Mouse (Mus musculus) CH12.LX (cell line): Measurements from ENCODE around the gene Sde2. TPM values are rescaled to one million over a fixed set of nuclear protein-coding genes. Genes with fewer than 3 reads are reported as not detected.
A peak's percentile ranks its signal among the peaks of the same experiment; 100 is the strongest.

Experiments used
- DNase-seq: peaks from one replicate; pipeline ENCODE4 v3.0.0-alpha.2; 2013; ENCODE audit errors: extremely low read depth
- H3K27ac ChIP-seq: 2 replicates; pipeline ENCODE4 v1.5.1; 2012; ENCODE audit warnings: low read depth, mild to moderate bottlenecking, control low read depth, moderate library complexity; ENCODE audit not compliant: insufficient read depth
- H3K27me3 ChIP-seq: replicated peaks from 2 replicates; pipeline ENCODE3; 2012; ENCODE audit warnings: inconsistent platforms
- H3K36me3 ChIP-seq, 2 experiments: replicated peaks in 1 of 2; 2 replicates each; pipeline versions ENCODE3 to v1.6.1; 2012; ENCODE audit warnings: inconsistent platforms in 1 of 2, low read length in 1 of 2, mild to moderate bottlenecking in 1 of 2, mixed read lengths in 1 of 2, moderate library complexity in 1 of 2; ENCODE audit not compliant: control insufficient read depth in 1 of 2, insufficient read depth in 1 of 2
- H3K4me1 ChIP-seq, 2 experiments: 2 replicates each; pipeline ENCODE4 v1.6.1; 2012; ENCODE audit warnings: inconsistent platforms in 1 of 2, moderate library complexity in 1 of 2; ENCODE audit not compliant: insufficient read depth in 2 of 2, control insufficient read depth in 1 of 2
- H3K4me2 ChIP-seq: 2 replicates; pipeline ENCODE4 v1.6.1; 2012; ENCODE audit warnings: low read depth, mild to moderate bottlenecking, control low read depth; ENCODE audit not compliant: poor library complexity, insufficient read depth, severe bottlenecking
- H3K4me3 ChIP-seq, 3 experiments: fragments of 150-350 bp in 1 of 3; sonication (generic) in 1 of 3; replicated peaks in 1 of 3; 2 replicates each; pipeline versions ENCODE3 to v1.5.1; 2011 to 2012; ENCODE audit warnings: low read depth in 2 of 3, low read length in 2 of 3, mild to moderate bottlenecking in 2 of 3, moderate library complexity in 2 of 3, control low read depth in 1 of 3, improper control_type of control experiment in 1 of 3, inconsistent platforms in 1 of 3, mixed read lengths in 1 of 3; ENCODE audit not compliant: poor library complexity in 1 of 3
- H3K79me2 ChIP-seq: replicated peaks from 2 replicates; pipeline ENCODE4 v1.6.1; 2012; ENCODE audit warnings: mild to moderate bottlenecking, moderate library complexity; ENCODE audit not compliant: control insufficient read depth, poor library complexity, insufficient read depth, severe bottlenecking; ENCODE audit errors: extremely low read depth
- H3K9ac ChIP-seq: 2 replicates; pipeline ENCODE4 v1.6.1; 2012; ENCODE audit warnings: low read depth, mild to moderate bottlenecking, control low read depth, moderate library complexity; ENCODE audit not compliant: insufficient read depth
- H3K9me3 ChIP-seq: replicated peaks from 2 replicates; pipeline ENCODE3; 2012; ENCODE audit warnings: low read length, inconsistent platforms, mixed read lengths
- BHLHE40 ChIP-seq: IDR thresholded peaks from 2 replicates; pipeline ENCODE4 v1.6.1; 2011; ENCODE audit warnings: mild to moderate bottlenecking, low read depth, low read length, improper control_type of control experiment
- CHD1 ChIP-seq: IDR thresholded peaks from 2 replicates; pipeline ENCODE4 v1.6.1; 2012; ENCODE audit warnings: low read depth, low read length, improper control_type of control experiment, inconsistent platforms
- CTCF ChIP-seq, 2 experiments: IDR thresholded peaks in 1 of 2; conservative IDR thresholded peaks in 1 of 2; 2 replicates each; pipeline ENCODE4 v1.5.1; 2011 to 2012; ENCODE audit warnings: low read depth in 2 of 2, low read length in 2 of 2, improper control_type of control experiment in 1 of 2, inconsistent platforms in 1 of 2, mild to moderate bottlenecking in 1 of 2, moderate library complexity in 1 of 2
- E2F4 ChIP-seq: IDR thresholded peaks from 2 replicates; pipeline ENCODE4 v1.6.1; 2011; ENCODE audit warnings: low read depth, low read length, improper control_type of control experiment; ENCODE audit not compliant: insufficient replicate concordance
- ELF1 ChIP-seq: IDR thresholded peaks from 2 replicates; pipeline ENCODE4 v1.6.1; 2014; ENCODE audit warnings: low read depth, mild to moderate bottlenecking, inconsistent platforms, low read length, improper control_type of control experiment
- EP300 ChIP-seq: IDR thresholded peaks from 2 replicates; pipeline ENCODE4 v1.6.1; 2011; ENCODE audit warnings: low read length, improper control_type of control experiment
- ETS1 ChIP-seq: conservative IDR thresholded peaks from 2 replicates; pipeline ENCODE4 v1.6.1; 2012; ENCODE audit warnings: low read depth, mild to moderate bottlenecking, inconsistent platforms, low read length, improper control_type of control experiment, moderate library complexity
- HCFC1 ChIP-seq: IDR thresholded peaks from 2 replicates; pipeline ENCODE4 v1.6.1; 2012; ENCODE audit warnings: low read depth, mild to moderate bottlenecking, inconsistent platforms, low read length, improper control_type of control experiment
- IRF4 ChIP-seq: IDR thresholded peaks from 2 replicates; pipeline ENCODE4 v1.6.1; 2014; ENCODE audit warnings: low read depth, mild to moderate bottlenecking, inconsistent platforms, low read length, improper control_type of control experiment
- JUN ChIP-seq: IDR thresholded peaks from 2 replicates; pipeline ENCODE4 v1.6.1; 2011; ENCODE audit warnings: low read depth, mild to moderate bottlenecking, low read length, improper control_type of control experiment, moderate library complexity; ENCODE audit not compliant: insufficient read depth
- JUND ChIP-seq: conservative IDR thresholded peaks from 2 replicates; pipeline ENCODE4 v1.6.1; 2011; ENCODE audit warnings: low read depth, low read length, improper control_type of control experiment
- KAT2A ChIP-seq: IDR thresholded peaks from 2 replicates; pipeline ENCODE4 v1.6.1; 2012; ENCODE audit warnings: low read length, improper control_type of control experiment, inconsistent platforms; ENCODE audit not compliant: insufficient replicate concordance
- MAFK ChIP-seq: IDR thresholded peaks from 2 replicates; pipeline ENCODE4 v1.6.1; 2011; ENCODE audit warnings: low read length, improper control_type of control experiment; ENCODE audit not compliant: insufficient replicate concordance
- MAX ChIP-seq: IDR thresholded peaks from 2 replicates; pipeline ENCODE4 v1.6.1; 2011; ENCODE audit warnings: low read length, improper control_type of control experiment
- MAZ ChIP-seq: IDR thresholded peaks from 2 replicates; pipeline ENCODE4 v1.6.1; 2012; ENCODE audit warnings: low read depth, mild to moderate bottlenecking, inconsistent platforms, low read length, improper control_type of control experiment, moderate library complexity
- MEF2A ChIP-seq: IDR thresholded peaks from 2 replicates; pipeline ENCODE4 v1.6.1; 2014; ENCODE audit warnings: low read depth, mild to moderate bottlenecking, inconsistent platforms, low read length, improper control_type of control experiment, borderline replicate concordance
- MXI1 ChIP-seq: IDR thresholded peaks from 2 replicates; pipeline ENCODE4 v1.6.1; 2011; ENCODE audit warnings: mild to moderate bottlenecking, low read depth, low read length, improper control_type of control experiment
- MYC ChIP-seq: IDR thresholded peaks from 2 replicates; pipeline ENCODE4 v1.6.1; 2011; ENCODE audit warnings: low read depth, mild to moderate bottlenecking, improper control_type of control experiment, low read length
- NELFE ChIP-seq: IDR thresholded peaks from 2 replicates; pipeline ENCODE4 v1.6.1; 2011; ENCODE audit warnings: low read depth, low read length, improper control_type of control experiment
- NRF1 ChIP-seq: IDR thresholded peaks from 2 replicates; pipeline ENCODE4 v1.6.1; 2014; ENCODE audit warnings: low read depth, mild to moderate bottlenecking, inconsistent platforms, low read length, improper control_type of control experiment, moderate library complexity
- POLR2A ChIP-seq: IDR thresholded peaks from 2 replicates; pipeline ENCODE4 v1.6.1; 2011; ENCODE audit warnings: low read depth, mild to moderate bottlenecking, improper control_type of control experiment, low read length
- RAD21 ChIP-seq: IDR thresholded peaks from 2 replicates; pipeline ENCODE4 v1.6.1; 2011; ENCODE audit warnings: low read depth, mild to moderate bottlenecking, low read length, improper control_type of control experiment, moderate library complexity
- RCOR1 ChIP-seq: conservative IDR thresholded peaks from 2 replicates; pipeline ENCODE4 v1.6.1; 2012; ENCODE audit warnings: low read depth, mild to moderate bottlenecking, inconsistent platforms, low read length, improper control_type of control experiment
- SIN3A ChIP-seq: IDR thresholded peaks from 2 replicates; pipeline ENCODE4 v1.6.1; 2012; ENCODE audit warnings: low read length, improper control_type of control experiment, inconsistent platforms
- TBP ChIP-seq: conservative IDR thresholded peaks from 2 replicates; pipeline ENCODE4 v1.6.1; 2011; ENCODE audit warnings: low read depth, low read length, improper control_type of control experiment
- TCF12 ChIP-seq: IDR thresholded peaks from 2 replicates; pipeline ENCODE4 v1.6.1; 2014; ENCODE audit warnings: low read depth, mild to moderate bottlenecking, inconsistent platforms, low read length, improper control_type of control experiment
- UBTF ChIP-seq: IDR thresholded peaks from 2 replicates; pipeline ENCODE4 v1.6.1; 2012; ENCODE audit warnings: low read depth, mild to moderate bottlenecking, inconsistent platforms, low read length, improper control_type of control experiment, moderate library complexity
- ZC3H11A ChIP-seq: IDR thresholded peaks from 2 replicates; pipeline ENCODE4 v1.6.1; 2012; ENCODE audit warnings: low read depth, mild to moderate bottlenecking, inconsistent platforms, low read length, improper control_type of control experiment
- ZMIZ1 ChIP-seq: IDR thresholded peaks from 2 replicates; pipeline ENCODE4 v1.6.1; 2012; ENCODE audit warnings: low read depth, mild to moderate bottlenecking, inconsistent platforms, low read length, improper control_type of control experiment
- ZNF384 ChIP-seq: IDR thresholded peaks from 2 replicates; pipeline ENCODE4 v1.6.1; 2012; ENCODE audit warnings: low read depth, low read length, improper control_type of control experiment, inconsistent platforms
- dilution Hi-C: fragments of 300-500 bp; cut with MboI; formaldehyde crosslinking; loops from 2 replicates; pipeline ENCODE4 v1.14.3; 2020; ENCODE audit warnings: low sequenced_read_pairs; ENCODE audit not compliant: extremely low pct_unique_long_range_greater_than_20kb, extremely low pct_ligation_motif_present
- in situ Hi-C: fragments of 300-500 bp; cut with MboI; formaldehyde crosslinking; loops from 3 replicates; pipeline ENCODE4 v1.14.3; 2019; ENCODE audit warnings: low sequenced_read_pairs, low pct_ligation_motif_present, low pct_unique_long_range_greater_than_20kb, mixed read lengths
- polyA plus RNA-seq: library from polyadenylated mRNA; unstranded; fragments of >175 nt; gene quantifications from 2 replicates; pipeline ENCODE4 v1.2.1, GENCODE M21; 2012; ENCODE audit warnings: low read depth; ENCODE audit not compliant: insufficient read length
- total RNA-seq, 2 experiments: library from RNA; depleted of rRNA; stranded (reverse); fragments of 300-350 nt in 1 of 2; fragments of >200 nt in 1 of 2; gene quantifications; 2 replicates each; pipeline ENCODE4 v1.2.3; 2012 to 2014

Sde2 gene
- total and polyA plus RNA-seq, 3 experiments, result 24.7 to 33.2 (median 28.0) TPM

DNA sequence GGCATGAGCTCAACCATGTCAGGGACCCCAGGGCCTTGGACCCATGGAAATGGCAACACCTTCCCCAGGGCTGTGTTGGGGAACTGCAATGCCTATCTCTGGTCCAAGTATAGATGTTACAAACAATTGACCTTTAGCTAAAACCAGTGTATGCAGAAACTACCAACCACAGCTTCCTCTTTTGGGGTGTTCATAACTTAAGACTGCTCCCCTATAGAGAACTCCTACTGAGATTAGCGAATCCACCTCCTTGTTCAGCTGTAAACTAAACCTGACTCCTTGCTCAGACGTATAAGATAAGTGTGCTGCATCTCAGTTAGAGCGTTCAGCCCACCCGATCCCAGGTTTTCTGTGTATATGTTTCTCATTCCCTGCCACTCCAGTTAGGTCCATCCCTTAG, 24.3 kb upstream of the Sde2 start:
- Histone ChIP-seq H3K9me3 (peaks cover 7% of the 10 kb centered on the region), H3K36me3 (no peaks in the 10 kb centered on the region), H3K79me2 (no peaks in the 10 kb centered on the region), H3K4me2 (no peak overlapping the region), H3K4me1 (peaks cover 14 to 40% of the 10 kb centered on the region in 2 experiments), H3K27ac (no peak overlapping the region), H3K4me3 (no peak overlapping the region), H3K9ac (no peak overlapping the region), H3K27me3 (no peaks in the 10 kb centered on the region)
- in situ Hi-C loops (no loop called here), dilution Hi-C loops (no loop called here)
- no peak for DNase-seq
- TF ChIP-seq ZNF384, result no peak
- TF ChIP-seq ZC3H11A, result no peak
- no peak for TF ChIP-seq JUND
- TF ChIP-seq EP300, result no peak
- no peak for TF ChIP-seq HCFC1
- TF ChIP-seq UBTF, result no peak
- TF ChIP-seq RCOR1, result no peak
- no peak for TF ChIP-seq RAD21
- no peak for TF ChIP-seq POLR2A
- no peak for TF ChIP-seq MAFK
- no peak for TF ChIP-seq TBP

DNA sequence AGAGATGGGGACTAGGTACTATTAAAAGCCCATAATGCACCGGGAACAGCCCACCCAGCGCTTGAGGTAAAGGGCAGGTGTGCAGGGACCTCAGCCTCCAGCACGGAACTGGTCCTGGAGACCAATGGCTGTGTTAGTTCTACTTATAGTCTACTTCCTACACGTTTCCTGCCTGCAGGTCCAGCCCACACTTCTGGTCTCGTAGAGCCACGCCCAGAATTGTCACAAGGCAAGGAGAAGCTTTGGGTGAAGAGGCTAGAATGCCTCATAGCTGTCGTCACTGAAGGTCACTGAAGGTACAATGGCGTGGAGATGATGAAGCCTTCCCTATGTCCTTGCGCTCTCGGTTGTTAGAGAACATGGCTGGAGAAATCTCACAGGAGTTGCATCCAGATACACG, 21.2 kb upstream of the Sde2 start:
- Histone ChIP-seq H3K27ac (no peak overlapping the region), H3K36me3 (no peaks in the 10 kb centered on the region), H3K27me3 (no peaks in the 10 kb centered on the region), H3K4me2 (peak overlapping the region; percentile 39; the same call in 1 of the 2 replicates), H3K9ac (no peak overlapping the region), H3K4me1 (peaks cover 14 to 30% of the 10 kb centered on the region in 2 experiments), H3K4me3 (peak overlapping the region in 1 of 3 experiments; percentile 41), H3K9me3 (peaks cover 7% of the 10 kb centered on the region), H3K79me2 (no peaks in the 10 kb centered on the region)
- TF ChIP-seq MAZ, result no peak
- TF ChIP-seq NRF1, result no peak
- no peak for TF ChIP-seq CHD1
- TF ChIP-seq TCF12, result peak; percentile 63
- TF ChIP-seq NELFE, result peak; percentile 54; the same call in 1 of the 2 replicates
- TF ChIP-seq JUN, result no peak
- peak; percentile 35; the same call in 1 of the 2 replicates for TF ChIP-seq HCFC1
- TF ChIP-seq ELF1, result peak; percentile 67
- peak; percentile 13; the same call in 1 of the 2 replicates for TF ChIP-seq ETS1
- TF ChIP-seq MEF2A, result peak; percentile 58; the same call in 1 of the 2 replicates
- TF ChIP-seq KAT2A, result no peak
- 0 out of 2 replicates have a peak, but pooled peaks have one; percentile 42 for TF ChIP-seq SIN3A
- no peak for TF ChIP-seq CTCF (conservative IDR thresholded peaks at IDR 0.05 in 1 of 2, IDR thresholded peaks at IDR 0.05 in 1 of 2; ENCODE audit: low read depth in 2 of 2, low read length in 2 of 2)
- TF ChIP-seq ZMIZ1, result 0 out of 2 replicates have a peak, but pooled peaks have one; percentile 82
- peak; percentile 38; the same call in 1 of the 2 replicates for TF ChIP-seq BHLHE40
- no peak for TF ChIP-seq E2F4
- peak; percentile 73; the same call in 1 of the 2 replicates for TF ChIP-seq TBP
- no peak for TF ChIP-seq JUND
- TF ChIP-seq IRF4, result no peak; the same call in 1 of the 2 replicates
- TF ChIP-seq MYC, result no peak
- peak; percentile 51; the same call in 1 of the 2 replicates for TF ChIP-seq MAX
- peak; percentile 48; the same call in 1 of the 2 replicates for TF ChIP-seq MXI1
- peak; percentile 68 for TF ChIP-seq POLR2A
- peak; percentile 86 for DNase-seq
- in situ Hi-C loops (no loop called here), dilution Hi-C loops (no loop called here)
